ENCODE assay signal across 10 mouse cellular contexts in the genomic region with DNA sequence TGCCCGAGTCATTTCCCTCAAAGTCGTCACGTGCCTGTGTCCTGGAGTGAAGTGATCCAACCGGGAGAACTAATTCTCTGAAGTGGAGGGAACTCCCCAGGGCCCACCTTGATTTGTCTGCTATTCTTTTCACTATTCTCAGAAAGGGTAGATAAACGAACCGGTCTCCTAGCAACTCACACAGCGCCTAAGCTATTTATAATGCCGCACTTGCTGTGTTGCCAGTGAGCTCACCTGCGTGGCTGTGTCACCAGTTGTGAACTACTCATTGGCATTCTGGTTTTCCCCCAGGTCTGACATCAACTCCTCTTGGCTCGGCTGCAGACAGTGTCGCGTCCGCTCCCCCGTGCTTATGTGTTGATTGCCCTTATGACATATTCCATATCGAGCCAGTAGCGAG. TPM values are rescaled to one million over a fixed set of nuclear protein-coding genes. Genes with fewer than 3 reads are reported as not detected.
DNase-seq lines count a peak whose midpoint lies in the region; ATAC-seq and TF ChIP-seq lines count a peak whose summit lies in the region.
"Had no signal": no experiment of that assay in that cellular context is flagged by ENCODE, and none has a peak within 500 bp of the region (broad histone marks: within the 10 kb centered on the region; RNA-seq: fewer than 3 reads in every experiment).

No protein-coding gene starts in this region.

- TF ChIP-seq RAD21 in CH12.LX (IDR thresholded peaks at IDR 0.05; ENCODE audit: low read depth, low read length) = no peak

- H3K27ac ChIP-seq in embryonic facial prominence, embryonic 14.5 days (replicated peaks; ENCODE audit: low read depth, low read length) = no peak overlapping the region
- no peak overlapping the region for H3K27ac ChIP-seq in embryonic facial prominence, embryonic 10.5 days (replicated peaks)
- no peak overlapping the region for H3K27ac ChIP-seq in CH12.LX (ENCODE audit: insufficient read depth, low read depth)
- 0 out of 2 replicates have a peak overlapping the region, but pooled peaks have one; percentile 7 for H3K27ac ChIP-seq in heart, embryonic 10.5 days
- no peak overlapping the region for H3K27ac ChIP-seq in lung, postnatal 0 days (ENCODE audit: low read length)
- H3K27ac ChIP-seq: limb, embryonic 15.5 days had no signal

- no peak for TF ChIP-seq POLR2A in CH12.LX (IDR thresholded peaks at IDR 0.05; ENCODE audit: low read depth, low read length)

- DNase-seq in embryonic facial prominence, embryonic 14.5 days (ENCODE audit: low spot score) = peak; percentile 55
- DNase-seq in embryonic facial prominence, embryonic 10.5 days (ENCODE audit: low spot score) = no peak
- no peak for DNase-seq in CH12.LX (ENCODE audit: extremely low read depth)
- DNase-seq in heart, embryonic 10.5 days (ENCODE audit: low spot score) = no peak
- DNase-seq in lung, postnatal 0 days (ENCODE audit: low spot score) = peak; percentile 76
- no peak for DNase-seq in thymus, postnatal 0 days (ENCODE audit: low spot score)
- no peak for DNase-seq in cerebellum, adult 11 months
- no peak for DNase-seq in cerebellum, postnatal 14 days

- no peaks in the 10 kb centered on the region; the same call in 1 of the 2 replicates for H3K9me3 ChIP-seq in embryonic facial prominence, embryonic 14.5 days (ENCODE audit: control insufficient read depth, low read length)
- H3K9me3 ChIP-seq in embryonic facial prominence, embryonic 10.5 days = 0 out of 2 replicates have a peak, but pooled peaks cover 6% of the 10 kb centered on the region
- H3K9me3 ChIP-seq in CH12.LX (replicated peaks; ENCODE audit: low read length) = peaks cover 8% of the 10 kb centered on the region
- H3K9me3 ChIP-seq in heart, embryonic 10.5 days = no peaks in the 10 kb centered on the region
- no peaks in the 10 kb centered on the region for H3K9me3 ChIP-seq in lung, postnatal 0 days (ENCODE audit: low read length)
- H3K9me3 ChIP-seq: limb, embryonic 15.5 days had no signal

- 68% methylated on average over 16 of the region's 16 CpGs for WGBS in embryonic facial prominence, embryonic 14.5 days
- 81% methylated on average over 16 of the region's 16 CpGs for WGBS in embryonic facial prominence, embryonic 10.5 days
- 51% methylated on average over 16 of the region's 16 CpGs for WGBS in heart, embryonic 10.5 days
- 55% methylated on average over 16 of the region's 16 CpGs for WGBS in lung, postnatal 0 days

- no peaks in the 10 kb centered on the region for H3K27me3 ChIP-seq in embryonic facial prominence, embryonic 14.5 days (replicated peaks; ENCODE audit: control insufficient read depth, insufficient read depth, low read length)
- H3K27me3 ChIP-seq in embryonic facial prominence, embryonic 10.5 days (replicated peaks; ENCODE audit: low read depth, poor library complexity, severe bottlenecking) = no peaks in the 10 kb centered on the region
- no peaks in the 10 kb centered on the region for H3K27me3 ChIP-seq in CH12.LX (replicated peaks)
- no peaks in the 10 kb centered on the region for H3K27me3 ChIP-seq in heart, embryonic 10.5 days (ENCODE audit: insufficient read depth, poor library complexity, severe bottlenecking)
- no peaks in the 10 kb centered on the region for H3K27me3 ChIP-seq in lung, postnatal 0 days (replicated peaks; ENCODE audit: insufficient read depth, low read length)
- H3K27me3 ChIP-seq: limb, embryonic 15.5 days had no signal

- in situ Hi-C loops in CH12.LX (cut with MboI; ENCODE audit: low pct_ligation_motif_present, low pct_unique_long_range_greater_than_20kb, low sequenced_read_pairs) = no loop called here

- dilution Hi-C loops in CH12.LX (cut with MboI; ENCODE audit: extremely low pct_ligation_motif_present, extremely low pct_unique_long_range_greater_than_20kb, low sequenced_read_pairs) = no loop called here

- peak; percentile 62 for ATAC-seq in embryonic facial prominence, embryonic 14.5 days (ENCODE audit: low read depth)
- peak; percentile 79 for ATAC-seq in lung, postnatal 0 days

- H3K4me2 ChIP-seq in embryonic facial prominence, embryonic 14.5 days (ENCODE audit: low read depth, low read length) = no peak overlapping the region
- H3K4me2 ChIP-seq in CH12.LX (ENCODE audit: insufficient read depth, low read depth, poor library complexity, severe bottlenecking) = no peak overlapping the region
- 0 out of 2 replicates have a peak overlapping the region, but pooled peaks have one; percentile 8 for H3K4me2 ChIP-seq in lung, postnatal 0 days (replicated peaks; ENCODE audit: low read depth, low read length)
- H3K4me2 ChIP-seq: limb, embryonic 15.5 days had no signal

- no peak overlapping the region for H3K9ac ChIP-seq in embryonic facial prominence, embryonic 14.5 days (ENCODE audit: low read depth, low read length)
- no peak overlapping the region for H3K9ac ChIP-seq in CH12.LX (ENCODE audit: insufficient read depth, low read depth)
- no peak overlapping the region for H3K9ac ChIP-seq in lung, postnatal 0 days (replicated peaks; ENCODE audit: low read depth)
- H3K9ac ChIP-seq: limb, embryonic 15.5 days had no signal

- H3K4me3 ChIP-seq in embryonic facial prominence, embryonic 14.5 days (ENCODE audit: low read depth, low read length) = no peak overlapping the region
- no peak overlapping the region for H3K4me3 ChIP-seq in embryonic facial prominence, embryonic 10.5 days
- no peak overlapping the region for H3K4me3 ChIP-seq in CH12.LX (replicated peaks in 1 of 3; ENCODE audit: low read depth in 2 of 3, low read length in 2 of 3, poor library complexity in 1 of 3)
- H3K4me3 ChIP-seq in heart, embryonic 10.5 days = no peak overlapping the region
- H3K4me3 ChIP-seq in lung, postnatal 0 days (ENCODE audit: low read depth, low read length) = no peak overlapping the region
- H3K4me3 ChIP-seq: erythroblast, embryonic 14.5 days; limb, embryonic 15.5 days had no signal

- no peaks in the 10 kb centered on the region; the same call in 1 of the 2 replicates for H3K79me2 ChIP-seq in CH12.LX (replicated peaks; ENCODE audit: control insufficient read depth, extremely low read depth, insufficient read depth, poor library complexity, severe bottlenecking)

- no peak for TF ChIP-seq CTCF in CH12.LX (conservative IDR thresholded peaks at IDR 0.05 in 1 of 2, IDR thresholded peaks at IDR 0.05 in 1 of 2; ENCODE audit: low read depth in 2 of 2, low read length in 2 of 2)
- TF ChIP-seq CTCF in lung, postnatal 0 days (IDR thresholded peaks at IDR 0.05) = no peak

- H3K4me1 ChIP-seq in embryonic facial prominence, embryonic 14.5 days (ENCODE audit: control insufficient read depth, insufficient read depth, low read length) = peaks cover 3% of the 10 kb centered on the region; the same call in 1 of the 2 replicates
- H3K4me1 ChIP-seq in embryonic facial prominence, embryonic 10.5 days = no peaks in the 10 kb centered on the region
- H3K4me1 ChIP-seq in CH12.LX (ENCODE audit: control insufficient read depth in 1 of 2, insufficient read depth in 2 of 2) = peaks cover 4 to 53% of the 10 kb centered on the region in 2 experiments; a peak in 3 of 4 replicates
- H3K4me1 ChIP-seq in heart, embryonic 10.5 days = peaks cover 33% of the 10 kb centered on the region
- H3K4me1 ChIP-seq in lung, postnatal 0 days (ENCODE audit: insufficient read depth, low read depth, low read length) = no peaks in the 10 kb centered on the region

- H3K36me3 ChIP-seq in embryonic facial prominence, embryonic 14.5 days (ENCODE audit: control insufficient read depth, insufficient read depth, low read length) = peaks cover 9% of the 10 kb centered on the region; the same call in 1 of the 2 replicates
- H3K36me3 ChIP-seq in embryonic facial prominence, embryonic 10.5 days (replicated peaks) = peaks cover 44% of the 10 kb centered on the region
- peaks cover 73 to 93% of the 10 kb centered on the region in 2 experiments for H3K36me3 ChIP-seq in CH12.LX (replicated peaks in 1 of 2; ENCODE audit: control insufficient read depth in 1 of 2, insufficient read depth in 1 of 2, low read length in 1 of 2)
- H3K36me3 ChIP-seq in heart, embryonic 10.5 days = peaks cover 23% of the 10 kb centered on the region
- no peaks in the 10 kb centered on the region for H3K36me3 ChIP-seq in lung, postnatal 0 days (ENCODE audit: insufficient read depth, low read length)

- no peak for TF ChIP-seq EP300 in CH12.LX (IDR thresholded peaks at IDR 0.05; ENCODE audit: low read length)
- TF ChIP-seq EP300 in lung, postnatal 0 days (IDR thresholded peaks at IDR 0.05) = no peak

TF ChIP-seq in CH12.LX, 34 proteins besides CTCF, POLR2A, EP300 and RAD21:
- TF ChIP-seq MXI1 (IDR thresholded peaks at IDR 0.05; ENCODE audit: low read depth, low read length) (no peak), HCFC1 (IDR thresholded peaks at IDR 0.05; ENCODE audit: low read depth, low read length) (no peak), MAZ (IDR thresholded peaks at IDR 0.05; ENCODE audit: low read depth, low read length) (no peak), BHLHE40 (IDR thresholded peaks at IDR 0.05; ENCODE audit: low read depth, low read length) (peak; percentile 42; the same call in 1 of the 2 replicates), ZMIZ1 (IDR thresholded peaks at IDR 0.05; ENCODE audit: low read depth, low read length) (0 out of 2 replicates have a peak, but pooled peaks have one; percentile 40), ETS1 (conservative IDR thresholded peaks at IDR 0.05; ENCODE audit: low read depth, low read length) (peak; percentile 41)
TF ChIP-seq in CH12.LX: peak in this region for 3.

RNA-seq across cellular contexts. Expression of gene Trub1, which starts 20.6 kb away (rescaled TPM):
- polyA plus RNA-seq in embryonic facial prominence, embryonic 14.5 days (2014; fragmentation: Nextera tagmentation; extraction: Ambion mirVana) = 19.8 and 22.6 TPM in 2 replicates
- polyA plus RNA-seq in embryonic facial prominence, embryonic 10.5 days (2016; fragmentation: Nextera tagmentation; extraction: Ambion mirVana) = 21.7 and 25.6 TPM in 2 replicates
- 35.0 and 36.4 TPM in 2 replicates for total RNA-seq in CH12.LX (2012; rRNA removed)
- 40.0 and 41.4 TPM in 2 replicates for total RNA-seq in CH12.LX (2014; rRNA removed)
- polyA plus RNA-seq in CH12.LX (2012; ENCODE audit: insufficient read length, low read depth) = 36.2 and 47.1 TPM in 2 replicates
- polyA plus RNA-seq in heart, embryonic 10.5 days (2016; fragmentation: Nextera tagmentation; extraction: Ambion mirVana) = 16.9 and 21.5 TPM in 2 replicates
- polyA plus RNA-seq in lung, postnatal 0 days (2015; fragmentation: Nextera tagmentation; extraction: Ambion mirVana) = 8.5 and 9.0 TPM in 2 replicates
- 16.4 and 18.3 TPM in 2 replicates for polyA plus RNA-seq in thymus, postnatal 0 days (2015; fragmentation: Nextera tagmentation; extraction: Ambion mirVana)

Comparison
In these comparisons a context has a peak if more than half of its experiments do, and no peak if none do; other contexts are left out.
1. DNase-seq: peak in embryonic facial prominence, embryonic 14.5 days (single experiment) and lung, postnatal 0 days (single experiment); none in embryonic facial prominence, embryonic 10.5 days (single experiment), CH12.LX (single experiment), heart, embryonic 10.5 days (single experiment), thymus, postnatal 0 days (single experiment), cerebellum, adult 11 months (single experiment) and cerebellum, postnatal 14 days (0 of 2).